Mouse (Mus musculus): ENCODE measurements around the gene Timp1.
A peak's percentile ranks its signal among the peaks of the same experiment; 100 is the strongest.

Timp1 gene

GRCm38 (mm10) chrX:20869962-20870513 is at the start of gene Timp1:
TSS of gene Timp1 (plus strand) at chrX:20870166.
- peak; percentile 71 to 78 for DNase-seq

- peak; percentile 58 to 74 for DNase-seq
Observed at GRCm38 (mm10) chrX:20828934-20829333, 41.0 kb upstream of the Timp1 start.

DNA sequence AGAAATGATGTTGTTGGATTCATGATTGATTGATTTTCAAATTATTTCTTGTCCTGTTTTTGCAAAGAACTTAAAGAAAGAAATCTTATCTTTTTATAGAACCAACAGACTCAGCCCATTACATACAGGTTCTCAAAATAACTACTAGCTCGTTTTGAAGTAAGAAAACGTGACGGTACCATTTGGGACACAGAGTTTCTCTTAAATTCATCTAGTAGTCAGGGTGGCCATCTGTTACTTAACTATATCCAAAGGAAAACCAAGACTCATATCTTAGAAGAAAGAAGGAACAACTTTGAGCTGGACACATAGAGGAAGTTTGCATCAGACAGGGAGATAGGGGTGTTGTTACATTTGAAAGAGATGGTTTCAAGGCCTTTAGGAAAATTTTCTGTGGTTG is 22.7 kb upstream of the Timp1 start:
- no peak for DNase-seq

GRCm38 (mm10) chrX:20847816-20848215 is 22.1 kb upstream of the Timp1 start:
- no peak for DNase-seq

DNA sequence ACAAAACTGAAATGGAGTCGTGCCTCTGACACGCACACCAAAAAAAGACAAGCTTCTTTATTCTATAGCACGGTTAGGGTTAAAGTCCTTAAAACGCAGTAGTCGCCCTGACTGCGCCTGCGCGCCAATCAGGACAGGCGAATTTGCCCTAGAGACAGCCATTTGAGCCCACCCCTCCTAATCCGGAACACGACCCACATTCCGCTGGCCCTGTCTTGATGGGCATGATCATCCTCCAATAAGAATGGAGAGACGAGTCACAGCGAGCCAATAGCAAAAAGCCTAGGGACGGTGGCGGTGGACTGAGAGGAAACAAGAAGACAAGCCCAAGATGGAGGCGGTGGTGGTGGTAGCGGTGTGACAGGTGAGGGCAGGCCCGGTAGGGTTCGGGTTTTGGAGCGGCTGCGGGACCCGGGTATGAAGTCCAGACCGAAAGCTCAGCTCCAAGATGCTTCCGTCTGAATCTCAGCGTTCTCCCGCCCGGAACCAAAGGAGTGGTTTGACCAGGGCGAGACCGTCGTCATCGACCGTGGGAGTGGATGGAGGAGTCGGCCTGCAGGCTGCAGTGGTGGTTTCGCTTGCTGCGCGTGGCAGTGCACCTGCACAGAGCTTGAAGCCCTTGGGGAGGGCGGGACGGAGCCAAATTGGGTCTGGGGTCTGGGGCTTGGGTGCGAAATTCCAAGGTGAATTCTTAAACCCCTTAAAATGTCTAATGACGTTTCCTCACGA is 21.5 kb upstream of the Timp1 start:
- DNase-seq = peak; percentile 91 to 94

GRCm38 (mm10) chrX:20853794-20854193 is 16.2 kb upstream of the Timp1 start:
- DNase-seq = no peak

DNA sequence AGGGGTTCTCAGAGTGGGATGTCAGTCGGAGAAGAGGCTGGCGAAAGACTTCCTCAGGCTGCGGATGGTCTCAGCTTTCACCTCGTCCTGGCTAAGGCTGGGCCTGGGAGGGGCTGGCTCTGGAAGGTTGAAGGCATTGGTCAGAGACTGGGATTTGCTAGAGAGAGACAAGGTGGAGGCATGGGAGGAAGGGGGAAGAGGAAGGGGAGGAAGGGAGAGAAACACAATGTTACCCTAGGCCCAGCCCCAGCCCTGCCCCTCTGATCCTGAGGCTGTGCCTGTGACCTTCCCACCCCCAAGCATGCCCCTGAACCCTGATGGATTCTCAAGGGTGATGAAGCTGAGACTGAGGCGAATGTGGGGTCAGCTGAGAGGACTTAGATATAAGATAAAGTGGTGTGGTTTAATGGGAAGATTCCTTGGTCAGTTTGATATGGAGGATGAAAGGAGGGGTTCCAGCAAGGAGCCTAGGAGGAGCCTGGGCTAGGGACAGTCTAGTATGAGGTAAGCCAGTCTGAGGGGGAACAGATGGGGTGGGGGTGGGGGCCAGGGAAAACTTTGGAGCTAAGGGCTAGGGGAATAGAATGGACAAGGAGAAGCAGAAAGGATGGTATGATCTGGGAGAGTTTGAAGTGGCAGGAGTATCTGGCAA is 8.4 kb upstream of the Timp1 start:
- no peak for DNase-seq

DNA sequence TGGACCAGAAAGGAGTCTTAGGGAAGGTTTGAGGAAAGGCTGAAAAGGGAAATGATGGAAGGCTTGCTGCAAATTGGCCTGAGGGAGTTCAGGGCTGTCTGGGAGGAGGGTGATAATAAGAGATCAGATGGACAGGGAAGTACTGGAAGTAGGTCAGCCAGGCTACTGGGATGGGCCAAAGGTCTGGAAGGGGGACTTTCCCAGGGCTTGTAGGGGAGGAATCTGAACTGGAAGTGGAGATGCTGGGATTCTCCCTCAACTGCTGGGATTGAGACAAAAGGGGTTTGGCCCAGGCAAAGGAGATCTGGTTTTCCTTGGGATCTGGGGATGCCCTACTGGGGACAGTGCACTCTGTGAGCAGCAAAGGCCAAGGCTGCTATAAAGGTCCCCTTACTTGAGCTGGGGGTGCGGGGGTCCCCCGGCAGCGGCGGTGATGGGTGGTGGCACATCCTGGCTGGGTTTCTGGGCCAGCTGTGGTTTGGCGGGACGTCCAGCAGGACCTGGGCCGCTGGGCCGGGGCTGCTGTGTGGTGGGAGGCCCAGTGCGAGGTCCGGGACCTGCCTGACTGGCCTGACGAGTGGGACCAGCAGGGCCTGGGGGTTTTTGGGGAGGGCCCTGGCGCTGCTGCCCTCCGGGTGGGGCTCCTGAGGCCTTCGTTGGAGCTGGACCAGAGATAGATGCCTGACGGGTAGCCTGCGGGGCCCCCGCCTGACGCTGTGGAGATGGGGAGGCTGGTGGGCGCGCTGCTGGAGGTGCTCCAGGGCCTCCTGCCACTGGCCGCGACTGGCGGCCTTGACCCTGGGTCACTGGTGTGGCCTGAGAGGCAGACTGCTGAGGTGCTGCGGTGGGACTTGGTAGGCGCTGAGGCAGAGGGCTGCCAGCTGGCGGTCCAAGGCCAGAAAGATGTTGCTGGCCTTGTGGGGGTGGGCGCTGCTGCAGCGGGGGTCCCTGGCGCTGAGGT is 7.6 kb upstream of the Timp1 start:
- peak; percentile 10 to 28 for DNase-seq

DNA sequence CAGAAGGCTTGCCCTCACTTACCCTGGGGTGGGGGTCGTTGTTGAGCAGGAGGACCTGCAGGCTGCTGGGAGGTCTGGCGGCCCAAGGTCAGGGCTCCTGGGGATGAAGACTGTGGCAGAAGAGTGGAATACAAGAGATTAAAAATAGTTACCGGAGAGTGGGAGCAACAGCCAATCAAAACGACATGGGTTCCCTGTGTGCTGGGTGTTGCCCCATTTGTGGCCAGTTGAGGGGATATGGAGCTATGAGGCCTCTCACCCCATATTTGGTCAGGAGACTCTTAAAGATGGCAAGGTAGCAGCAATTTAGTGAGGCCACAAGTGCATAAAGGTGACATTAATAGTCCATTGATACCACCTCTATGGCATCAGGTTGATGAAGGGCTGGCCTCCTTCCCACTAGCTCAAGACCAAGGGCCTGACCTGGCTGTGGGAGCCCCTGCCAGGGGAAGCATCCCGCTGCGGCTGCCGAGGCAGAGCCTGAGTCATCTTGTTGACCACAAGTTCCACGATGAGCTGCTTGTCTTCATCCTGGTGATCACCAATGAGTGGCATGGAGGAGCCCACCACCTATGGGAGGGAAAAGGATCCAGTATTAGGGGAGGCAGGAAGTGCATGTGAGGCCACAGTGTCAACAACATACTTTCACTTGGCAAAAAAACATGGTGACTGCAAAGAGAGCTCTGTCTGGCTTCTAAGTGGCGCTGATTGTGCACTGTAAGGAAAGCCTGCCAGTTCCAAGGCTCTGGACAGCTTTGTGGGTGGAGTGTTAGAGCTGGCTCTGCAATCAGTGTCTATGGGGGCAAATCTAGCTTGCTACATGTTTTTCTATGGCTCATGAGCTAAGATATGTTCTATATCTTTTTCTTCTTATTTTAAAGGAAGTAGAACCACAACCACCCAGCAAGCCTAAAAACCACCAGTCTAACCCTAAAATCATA is 6.5 kb upstream of the Timp1 start:
- no peak for DNase-seq

DNA sequence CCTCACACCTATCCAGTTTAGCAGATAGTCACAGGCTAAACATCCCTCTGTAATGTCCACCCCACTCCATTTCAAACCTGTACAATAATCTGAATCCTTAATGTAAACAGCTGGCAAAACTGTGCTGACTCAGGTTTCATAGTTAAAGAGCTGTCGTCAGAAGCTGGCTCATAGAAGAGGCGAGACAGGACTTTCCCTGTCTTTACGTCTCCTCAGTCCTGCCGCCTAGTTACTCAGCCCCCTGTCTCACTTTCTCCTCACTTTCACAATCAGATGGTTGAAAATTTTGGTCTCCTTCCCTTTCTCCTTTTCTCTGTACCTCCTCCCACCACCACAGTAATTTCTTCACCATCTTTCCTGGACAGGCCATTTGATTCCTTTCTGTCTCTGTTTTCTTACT is 1.9 kb upstream of the Timp1 start:
- no peak for DNase-seq

GRCm38 (mm10) chrX:20869203-20869602 is 763 bp upstream of the Timp1 start:
- DNase-seq = no peak

DNA sequence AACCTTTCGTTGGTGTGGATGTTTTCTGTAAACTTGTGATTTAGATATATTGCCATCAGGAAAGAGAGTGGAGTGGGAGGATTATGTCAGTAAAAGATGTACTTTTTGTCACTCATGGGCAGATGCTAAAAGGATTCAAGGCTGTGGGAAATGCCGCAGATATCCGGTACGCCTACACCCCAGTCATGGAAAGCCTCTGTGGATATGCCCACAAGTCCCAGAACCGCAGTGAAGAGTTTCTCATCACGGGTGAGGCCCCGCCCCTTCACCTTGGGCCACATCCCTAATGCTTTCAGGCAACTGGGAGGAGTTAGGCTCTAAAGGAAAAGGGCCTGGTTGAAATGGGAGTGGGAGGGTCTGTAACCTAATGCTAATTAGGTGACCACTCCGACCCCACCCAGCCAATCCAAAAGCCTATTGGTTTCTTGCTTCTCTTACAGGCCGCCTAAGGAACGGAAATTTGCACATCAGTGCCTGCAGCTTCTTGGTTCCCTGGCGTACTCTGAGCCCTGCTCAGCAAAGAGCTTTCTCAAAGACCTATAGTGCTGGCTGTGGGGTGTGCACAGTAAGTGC is 3.0 kb downstream of the Timp1 start:
- DNase-seq = no peak

GRCm38 (mm10) chrX:20875241-20875640 is 5.3 kb downstream of the Timp1 start:
- no peak for DNase-seq

- no peak for DNase-seq
Observed at GRCm38 (mm10) chrX:20910074-20910473, 40.1 kb downstream of the Timp1 start.

- DNase-seq = no peak
Observed at GRCm38 (mm10) chrX:20913726-20914125, 43.8 kb downstream of the Timp1 start.

DNA sequence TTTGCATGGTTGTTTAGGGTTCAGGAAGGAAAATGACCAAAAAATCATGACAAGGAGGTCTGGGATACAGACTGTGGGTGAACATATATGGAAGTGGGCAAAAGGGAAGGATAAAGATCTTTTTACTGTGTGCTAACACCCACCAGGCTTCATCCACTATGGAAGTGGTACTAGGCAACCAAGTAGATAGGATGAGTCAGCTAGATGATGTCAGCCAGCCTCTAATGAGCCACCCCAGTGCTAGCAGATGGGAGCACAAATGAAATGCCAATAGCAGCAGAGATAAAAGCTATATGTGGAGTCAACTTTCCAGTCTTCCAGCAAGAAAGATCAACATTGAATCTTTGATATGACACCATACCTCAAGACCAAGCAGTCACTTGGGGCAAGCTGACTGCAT is 45.1 kb downstream of the Timp1 start:
- no peak for DNase-seq

DNA sequence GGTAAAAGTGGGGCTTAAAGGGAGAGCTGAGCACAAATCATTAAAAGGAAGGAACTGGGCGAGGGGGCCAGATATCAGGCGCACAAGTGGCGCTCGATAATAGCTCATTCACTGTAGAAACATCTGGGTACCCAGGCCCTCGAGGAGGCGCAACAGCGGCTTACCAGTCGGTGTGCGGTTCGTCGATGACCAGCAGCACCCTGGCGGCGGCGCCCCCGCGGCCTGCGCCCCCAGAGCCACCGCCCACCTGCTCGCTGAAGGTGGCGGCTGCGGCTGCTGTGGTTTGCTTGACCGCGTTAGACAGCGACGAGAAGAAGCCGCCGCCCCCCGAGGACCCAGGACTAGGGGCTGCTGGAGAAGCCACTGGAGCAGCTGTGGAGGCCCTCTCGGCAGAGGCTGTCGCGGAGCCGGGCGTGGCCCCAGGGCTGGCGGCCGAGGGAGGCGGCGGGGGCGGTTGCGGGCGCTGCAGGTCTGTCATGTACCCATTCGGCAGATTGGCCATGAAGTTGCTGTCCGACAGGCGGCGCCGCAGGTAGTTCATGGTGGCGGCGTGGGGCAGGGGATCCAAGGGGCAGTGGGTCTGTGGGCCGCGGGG is 50.4 kb downstream of the Timp1 start:
- DNase-seq = no peak

DNA sequence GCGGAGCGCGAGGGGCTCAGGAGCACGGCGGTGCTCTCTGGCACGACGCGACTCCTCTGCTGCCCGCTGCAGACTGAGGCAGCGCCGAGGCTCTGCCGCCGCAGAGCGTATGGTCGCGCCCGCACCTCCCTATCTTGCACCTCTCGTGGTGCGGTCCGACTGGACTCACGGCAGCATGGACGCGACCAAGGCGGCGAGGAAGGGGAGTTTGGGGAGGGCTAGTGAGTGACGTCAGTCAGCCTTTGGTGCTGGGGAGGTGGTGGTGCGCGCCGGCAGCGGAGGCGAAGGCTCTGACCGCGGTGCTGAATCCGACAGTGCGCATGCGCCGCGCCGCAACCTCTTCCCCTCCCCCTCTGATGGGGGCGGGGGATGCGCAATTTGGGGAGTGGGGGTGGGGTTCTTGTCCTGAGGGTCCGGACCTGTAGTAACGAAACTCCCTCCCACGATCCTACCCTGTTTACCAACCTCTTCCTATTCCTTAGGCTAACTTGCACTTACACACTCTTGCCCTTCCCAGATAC is 50.9 kb downstream of the Timp1 start, which contains the start of gene Syn1:
Gene Syn1 (minus strand): TSS at position 161 of the 521 bp plus-strand sequence.
- DNase-seq = peak; percentile 81 to 88

- DNase-seq = no peak
Observed at GRCm38 (mm10) chrX:20921366-20921765, 51.4 kb downstream of the Timp1 start.

DNA sequence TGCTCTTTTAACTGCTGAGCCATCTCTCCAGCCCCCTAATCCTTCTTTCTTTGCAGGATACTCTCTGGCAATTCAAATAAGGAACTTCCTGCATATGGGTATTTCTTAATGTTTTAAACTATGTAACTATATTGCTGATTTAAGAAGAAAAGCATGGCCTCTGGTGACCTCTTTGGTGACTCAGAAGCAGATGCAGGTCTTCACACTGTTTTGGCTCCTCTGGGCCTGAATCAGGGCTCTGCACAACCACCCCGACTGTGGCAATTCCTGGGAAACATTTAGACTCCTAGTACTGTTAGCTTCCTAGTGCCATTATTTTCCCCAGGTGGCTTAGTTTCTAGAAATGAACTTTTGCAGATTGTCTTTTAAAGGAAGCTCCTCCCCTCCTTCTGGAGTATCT is 53.5 kb downstream of the Timp1 start:
- no peak for DNase-seq

Measured in lung, postnatal 4 days (tissue).